Mouse (Mus musculus) lung, postnatal 0 days (tissue): ENCODE measurements around the gene Gpatch2l. TPM values are rescaled to one million over a fixed set of nuclear protein-coding genes. Genes with fewer than 3 reads are reported as not detected.
A peak's percentile ranks its signal among the peaks of the same experiment; 100 is the strongest.

Experiments
- ATAC-seq: fragments of 200-750 bp; cut with Nextera tagmentation; 2 replicates; pipeline ENCODE4 v1.8.0; 2017; ENCODE audit warnings: moderate library complexity
- DNase-seq: peaks from one replicate; pipeline ENCODE4 v3.0.0-alpha.2; 2016; ENCODE audit warnings: low spot score
- H3K27ac ChIP-seq: fragments of 300-500 bp; sonication (generic); 2 replicates; pipeline ENCODE4 v1.5.1; 2014; ENCODE audit warnings: antibody characterized with exemption, mild to moderate bottlenecking, low read length, mixed read lengths
- H3K27me3 ChIP-seq: fragments of 300-500 bp; sonication (generic); replicated peaks from 2 replicates; pipeline ENCODE4 v1.6.1; 2014; ENCODE audit warnings: low read length, mixed read lengths; ENCODE audit not compliant: insufficient read depth
- H3K36me3 ChIP-seq: fragments of 300-500 bp; sonication (generic); 2 replicates; pipeline ENCODE4 v1.6.1; 2014; ENCODE audit warnings: low read length, mixed read lengths; ENCODE audit not compliant: insufficient read depth
- H3K4me1 ChIP-seq: fragments of 300-500 bp; sonication (generic); 2 replicates; pipeline ENCODE4 v1.6.1; 2014; ENCODE audit warnings: antibody characterized with exemption, low read depth, low read length, mixed read lengths; ENCODE audit not compliant: insufficient read depth
- H3K4me2 ChIP-seq: fragments of 300-500 bp; sonication (generic); replicated peaks from 2 replicates; pipeline ENCODE4 v1.6.1; 2014; ENCODE audit warnings: low read depth, mild to moderate bottlenecking, low read length, moderate library complexity, mixed read lengths
- H3K4me3 ChIP-seq: fragments of 300-500 bp; sonication (generic); 2 replicates; pipeline ENCODE4 v1.5.1; 2014; ENCODE audit warnings: low read depth, low read length
- H3K9ac ChIP-seq: fragments of 300-500 bp; sonication (generic); replicated peaks from 2 replicates; pipeline ENCODE4 v1.6.1; 2014; ENCODE audit warnings: low read depth, mild to moderate bottlenecking
- H3K9me3 ChIP-seq: fragments of 300-500 bp; sonication (generic); 2 replicates; pipeline ENCODE4 v1.6.1; 2016; ENCODE audit warnings: low read length, mixed read lengths
- CTCF ChIP-seq: IDR thresholded peaks from 2 replicates; pipeline ENCODE4 v1.5.1; 2016; ENCODE audit warnings: antibody characterized with exemption, mild to moderate bottlenecking
- EP300 ChIP-seq: IDR thresholded peaks from 2 replicates; pipeline ENCODE4 v1.6.1; 2016; ENCODE audit warnings: antibody characterized with exemption, mild to moderate bottlenecking, control low read depth
- WGBS: fragments of 180-500 bp; shearing (Covaris S2); extraction: QIAGEN DNeasy Blood & Tissue Kit; methylation state at CpG from one replicate; pipeline ENCODE4 v1.1.7; 2014; 5-methylcytosine and 5-hydroxymethylcytosine counted together
- polyA plus RNA-seq: library from polyadenylated mRNA; unstranded; fragments of >200 nt; fragmentation: Nextera tagmentation; extraction: Ambion mirVana; gene quantifications from 2 replicates; pipeline ENCODE4 v1.2.1, GENCODE M21; 2015

Gpatch2l gene
- polyA plus RNA-seq, 1 experiment from 2014 or later: 10.0 TPM

GRCm38 (mm10) chr12:86302973-86303372 is 61.3 kb downstream of the Gpatch2l start:
- H3K4me3 ChIP-seq: no peak overlapping the region
- no peaks in the 10 kb centered on the region for H3K27me3 ChIP-seq
- ATAC-seq (no peak), DNase-seq (no peak)
- H3K27ac ChIP-seq: no peak overlapping the region
- 0 out of 2 replicates have a peak, but pooled peaks cover 3% of the 10 kb centered on the region for H3K4me1 ChIP-seq
- H3K4me2 ChIP-seq: no peak overlapping the region
- no peak overlapping the region for H3K9ac ChIP-seq
- WGBS: 86% methylated on average over 10 of the region's 10 CpGs
- H3K36me3 ChIP-seq: no peaks in the 10 kb centered on the region
- H3K9me3 ChIP-seq: no peaks in the 10 kb centered on the region
- TF ChIP-seq EP300 (no peak), CTCF (no peak)

GRCm38 (mm10) chr12:86305045-86305444 is 63.4 kb downstream of the Gpatch2l start:
- Histone ChIP-seq H3K4me2 (peak overlapping the region; percentile 50), H3K4me3 (no peak overlapping the region), H3K27me3 (no peaks in the 10 kb centered on the region), H3K9me3 (no peaks in the 10 kb centered on the region), H3K27ac (no peak overlapping the region), H3K36me3 (no peaks in the 10 kb centered on the region), H3K4me1 (0 out of 2 replicates have a peak, but pooled peaks cover 3% of the 10 kb centered on the region), H3K9ac (no peak overlapping the region; the same call in 1 of the 2 replicates)
- DNase-seq (no peak), ATAC-seq (no peak)
- no peak for TF ChIP-seq CTCF
- TF ChIP-seq EP300: no peak
- 36% methylated on average over 7 of the region's 7 CpGs for WGBS

GRCm38 (mm10) chr12:86305635-86306243 is 64.1 kb downstream of the Gpatch2l start:
- no peaks in the 10 kb centered on the region for H3K27me3 ChIP-seq
- TF ChIP-seq EP300 (no peak), CTCF (peak; percentile 48)
- WGBS: 14% methylated on average over 15 of the region's 15 CpGs
- peak overlapping the region; percentile 50 for H3K4me2 ChIP-seq
- no peaks in the 10 kb centered on the region for H3K9me3 ChIP-seq
- 0 out of 2 replicates have a peak, but pooled peaks cover 3% of the 10 kb centered on the region for H3K4me1 ChIP-seq
- DNase-seq (peak; percentile 48), ATAC-seq (no peak)
- H3K27ac ChIP-seq: no peak overlapping the region
- no peaks in the 10 kb centered on the region for H3K36me3 ChIP-seq
- H3K9ac ChIP-seq: no peak overlapping the region; the same call in 1 of the 2 replicates
- H3K4me3 ChIP-seq: peak overlapping the region; percentile 26; the same call in 1 of the 2 replicates

GRCm38 (mm10) chr12:86309474-86309873 is 67.8 kb downstream of the Gpatch2l start:
- no peak overlapping the region for H3K27ac ChIP-seq
- no peaks in the 10 kb centered on the region for H3K36me3 ChIP-seq
- DNase-seq (no peak), ATAC-seq (no peak)
- 45% methylated on average over 10 of the region's 10 CpGs for WGBS
- H3K4me1 ChIP-seq: 0 out of 2 replicates have a peak, but pooled peaks cover 3% of the 10 kb centered on the region
- no peak overlapping the region for H3K4me3 ChIP-seq
- H3K4me2 ChIP-seq: no peak overlapping the region
- no peak overlapping the region for H3K9ac ChIP-seq
- no peaks in the 10 kb centered on the region for H3K9me3 ChIP-seq
- no peaks in the 10 kb centered on the region for H3K27me3 ChIP-seq
- no peak for TF ChIP-seq EP300
- no peak for TF ChIP-seq CTCF

GRCm38 (mm10) chr12:86309902-86310301 is 68.2 kb downstream of the Gpatch2l start:
- no peaks in the 10 kb centered on the region for H3K36me3 ChIP-seq
- ATAC-seq: no peak
- TF ChIP-seq CTCF (no peak), EP300 (no peak)

GRCm38 (mm10) chr12:86320629-86321028 is 79.0 kb downstream of the Gpatch2l start:
- no peak for TF ChIP-seq EP300
- no peak for TF ChIP-seq CTCF
- ATAC-seq (no peak), DNase-seq (no peak)
- Histone ChIP-seq H3K27me3 (no peaks in the 10 kb centered on the region), H3K27ac (no peak overlapping the region), H3K36me3 (no peaks in the 10 kb centered on the region), H3K4me3 (no peak overlapping the region), H3K9ac (no peak overlapping the region), H3K4me2 (0 out of 2 replicates have a peak overlapping the region, but pooled peaks have one; percentile 8), H3K9me3 (no peaks in the 10 kb centered on the region), H3K4me1 (no peaks in the 10 kb centered on the region)
- 22% methylated on average over 12 of the region's 12 CpGs for WGBS

More at GRCm38 (mm10) chr12:86309902-86310301, 68.2 kb downstream of the Gpatch2l start:
- H3K27ac ChIP-seq: no peak overlapping the region
- H3K4me1 ChIP-seq: 0 out of 2 replicates have a peak, but pooled peaks cover 3% of the 10 kb centered on the region
- no peaks in the 10 kb centered on the region for H3K27me3 ChIP-seq
- no peak overlapping the region for H3K4me3 ChIP-seq
- no peak overlapping the region for H3K4me2 ChIP-seq
- WGBS: 67% methylated on average over 4 of the region's 4 CpGs
- no peaks in the 10 kb centered on the region for H3K9me3 ChIP-seq
- no peak for DNase-seq
- no peak overlapping the region for H3K9ac ChIP-seq
